Mouse (Mus musculus): ENCODE results near the gene H6pd.

DNA sequence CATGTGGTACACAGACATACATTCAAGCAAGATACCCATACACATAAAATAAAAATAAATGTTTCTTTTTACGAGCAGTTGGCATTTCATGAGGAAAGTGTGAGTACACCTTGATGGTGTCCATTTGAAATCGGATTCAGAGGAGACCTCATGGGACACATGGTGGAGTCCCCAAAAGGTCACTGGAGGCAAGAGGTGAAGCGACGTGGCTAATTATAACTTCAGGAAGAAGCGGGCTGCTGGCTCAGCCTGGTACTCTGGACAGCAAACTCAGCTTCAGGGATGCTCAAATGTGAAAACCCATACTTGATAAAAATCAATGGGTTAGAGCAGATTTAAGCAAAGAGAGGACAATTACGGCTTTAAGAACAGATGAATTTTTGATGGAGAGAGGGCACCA is 20.5 kb downstream of the H6pd start:
- no peak for TF ChIP-seq CTCF (IDR thresholded peaks at IDR 0.05; ENCODE audit: control insufficient read depth, insufficient read depth, insufficient replicate concordance, low read depth, low read length)
- TF ChIP-seq POLR2A (IDR thresholded peaks at IDR 0.05; ENCODE audit: control insufficient read depth, low read depth, low read length) = no peak

Data from testis, adult 2 months (tissue).